Mouse (Mus musculus): ENCODE results near the gene Exoc8. TPM values are rescaled to one million over a fixed set of nuclear protein-coding genes. Genes with fewer than 3 reads are reported as not detected.
A peak's percentile ranks its signal among the peaks of the same experiment; 100 is the strongest.

Exoc8 gene
- polyA plus RNA-seq, 2 experiments from 2014 or later, result 8.2 to 8.3 TPM

DNA sequence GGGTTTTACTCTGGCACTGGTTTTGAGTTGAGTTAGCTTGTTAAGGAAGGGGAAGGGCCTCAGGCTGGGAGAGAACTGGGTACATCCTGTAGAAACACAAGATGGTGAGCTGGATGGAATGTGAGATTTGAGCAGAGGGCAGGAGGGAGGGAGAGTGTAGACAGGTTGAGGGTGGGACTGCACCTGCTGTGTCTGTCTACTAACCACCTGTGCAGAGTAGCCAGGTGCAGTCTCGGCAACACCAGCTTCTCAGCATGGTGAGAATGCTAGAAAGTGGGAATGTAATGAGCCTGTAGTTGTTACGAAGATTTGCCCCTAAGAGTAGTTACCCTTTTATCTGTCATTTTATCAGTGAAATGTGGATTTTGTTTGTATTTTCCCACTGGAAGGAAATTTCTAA, 8.0 kb upstream of the Exoc8 start:
- ATAC-seq, result no peak

DNA sequence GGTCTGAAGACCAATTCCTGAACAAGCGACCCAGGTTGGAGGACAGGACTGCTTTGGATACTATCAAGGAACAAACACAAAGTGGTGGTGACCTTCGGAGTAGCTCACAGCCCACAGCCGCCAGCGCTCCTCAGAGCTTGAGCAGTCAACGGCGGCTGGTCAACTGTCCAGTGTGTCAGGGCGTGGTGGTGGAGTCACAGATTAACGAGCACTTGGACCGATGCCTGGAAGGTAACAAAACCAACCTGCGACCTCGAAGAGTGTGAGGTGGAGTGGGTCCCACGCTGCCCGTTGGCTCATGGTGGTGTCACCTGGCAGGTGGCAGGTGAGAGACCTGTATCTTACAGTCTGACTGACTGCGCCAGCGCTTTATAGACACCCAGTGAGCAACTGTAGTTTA, 5.7 kb upstream of the Exoc8 start:
- no peak for ATAC-seq

DNA sequence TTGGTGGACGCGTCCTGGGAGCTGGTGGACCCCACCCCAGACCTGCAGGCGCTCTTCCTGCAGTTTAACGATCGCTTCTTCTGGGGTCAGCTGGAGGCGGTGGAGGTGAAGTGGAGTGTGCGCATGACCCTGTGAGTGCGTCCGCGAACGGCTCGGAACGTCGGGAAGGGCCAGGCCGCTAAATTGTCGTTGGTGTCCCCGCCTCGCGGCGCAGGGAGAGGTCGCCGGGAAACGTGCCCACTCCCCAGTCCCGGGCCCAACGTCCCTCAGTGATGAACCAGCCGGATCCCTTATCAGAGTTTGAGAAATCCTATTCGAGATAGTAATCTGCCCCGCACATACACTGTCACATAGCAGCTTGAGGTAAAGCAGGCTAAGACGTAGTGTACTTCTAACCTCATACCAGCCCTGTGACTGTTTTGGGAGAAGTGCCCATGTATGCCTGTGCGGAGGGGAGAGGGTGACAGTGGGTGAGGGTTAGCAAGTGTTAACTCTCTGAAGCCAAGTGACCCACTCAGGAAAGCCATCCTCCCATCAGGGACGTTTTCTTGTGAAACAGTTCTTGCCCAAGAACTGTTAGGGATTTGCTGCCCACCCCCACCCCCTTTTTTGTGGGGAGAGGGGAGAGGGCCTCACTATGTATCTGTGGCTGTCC, 873 bp upstream of the Exoc8 start:
- no peak for ATAC-seq

DNA sequence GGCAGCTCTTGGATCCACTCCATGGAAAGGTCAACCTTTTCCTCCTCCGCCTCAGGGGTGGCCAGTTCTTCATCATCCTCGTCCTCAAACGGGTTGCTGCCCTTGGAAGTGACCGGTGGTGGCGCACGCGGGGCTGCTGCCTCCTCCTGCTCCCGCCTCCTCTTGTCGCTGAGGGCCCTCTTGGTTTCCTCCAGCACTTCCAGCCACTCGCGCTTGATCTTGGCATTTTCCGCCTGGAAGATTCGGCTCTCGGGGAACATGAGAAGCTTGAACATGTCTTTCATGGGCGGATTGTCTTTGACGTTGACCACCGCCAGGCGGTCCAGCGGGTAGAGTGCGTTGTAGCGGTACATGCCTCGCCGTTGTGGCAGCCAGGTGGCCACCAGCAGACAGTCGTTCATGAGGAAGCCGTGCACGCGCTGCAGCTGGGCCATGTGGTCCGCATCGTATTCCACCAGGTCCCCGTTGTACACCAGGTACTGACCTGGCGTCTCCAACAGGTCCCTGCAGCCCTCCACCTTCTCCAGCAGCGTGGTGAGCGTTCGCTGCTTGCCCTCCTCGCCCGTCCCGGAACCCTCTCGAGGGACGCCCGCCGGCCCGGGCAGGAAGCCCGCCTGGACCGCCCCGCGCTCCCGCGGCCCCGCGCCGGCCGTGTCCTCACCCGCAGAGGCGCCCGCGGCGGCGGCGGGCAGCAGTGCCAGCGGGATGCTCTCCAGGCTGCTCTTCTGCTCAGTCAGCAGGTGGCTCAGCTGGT, 696 bp downstream of the Exoc8 start:
- ATAC-seq, result peak; percentile 27

DNA sequence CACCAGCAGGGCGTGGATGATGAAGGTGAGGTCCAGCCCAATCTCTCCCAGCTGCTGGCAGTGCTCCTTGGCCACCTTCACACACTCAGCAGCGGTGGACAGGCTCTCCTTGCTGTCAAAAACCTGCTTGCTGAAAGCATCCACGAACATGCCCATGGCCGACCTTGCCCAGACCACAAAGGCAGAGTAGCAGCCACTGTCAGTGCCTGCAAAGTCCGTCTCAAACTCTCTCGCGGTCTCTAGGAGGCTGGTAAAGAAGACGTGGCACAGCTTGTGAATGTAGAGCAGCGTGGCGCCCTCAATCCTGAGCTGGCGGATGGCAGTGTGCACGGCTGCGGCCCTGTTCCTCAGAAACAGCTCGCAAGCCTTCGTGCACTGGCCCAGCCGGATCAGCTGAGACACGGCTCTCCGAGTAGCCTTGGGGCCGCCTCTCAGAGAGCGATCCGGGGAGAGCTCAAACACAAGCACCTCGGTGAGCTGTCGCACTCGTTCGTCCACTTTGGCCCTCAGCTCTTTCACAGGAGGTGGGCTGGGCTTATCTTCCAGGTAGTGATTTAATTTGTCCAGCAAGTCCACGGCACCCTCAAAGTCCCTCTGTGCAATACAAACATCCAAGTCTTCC, 1.4 kb downstream of the Exoc8 start:
- no peak for ATAC-seq

DNA sequence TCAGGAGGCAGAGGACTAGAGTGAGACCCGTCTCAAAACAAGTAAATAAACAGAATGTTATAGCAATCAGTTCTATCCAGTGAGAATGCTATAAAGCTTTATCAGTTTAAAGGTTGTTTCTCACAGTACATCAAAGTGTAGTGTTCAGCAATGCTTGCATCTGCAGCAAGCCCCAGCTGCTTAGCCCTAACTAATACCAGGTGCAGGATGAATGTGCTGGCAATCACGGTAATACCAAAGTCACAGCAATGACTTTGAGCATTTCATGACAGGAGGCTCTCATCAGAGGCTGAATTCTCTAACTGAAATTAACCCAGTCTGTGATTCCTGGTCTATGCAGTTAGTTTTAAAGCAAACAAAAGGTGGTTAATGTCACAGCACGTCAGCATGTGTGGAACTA, 4.9 kb downstream of the Exoc8 start:
- no peak for ATAC-seq

DNA sequence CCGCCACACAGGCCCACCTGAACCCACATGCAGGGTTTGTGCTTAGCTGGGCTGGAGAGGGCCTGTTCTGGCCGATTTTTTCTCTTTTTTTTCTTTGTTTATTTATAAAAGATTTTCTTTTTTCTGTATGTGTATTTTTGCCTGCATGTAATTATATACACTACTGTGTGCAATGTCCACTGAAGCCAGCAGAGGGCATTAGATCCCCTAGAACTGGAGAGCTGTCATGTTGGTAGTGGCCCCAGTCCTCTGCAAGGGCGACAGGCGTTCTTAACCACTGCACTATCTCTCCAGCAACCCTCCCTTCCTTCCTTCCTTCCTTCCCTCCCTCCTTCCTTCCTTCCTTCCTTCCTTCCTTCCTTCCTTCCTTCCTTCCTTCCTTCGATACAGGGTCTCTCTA, 9.1 kb downstream of the Exoc8 start:
- no peak for ATAC-seq

DNA sequence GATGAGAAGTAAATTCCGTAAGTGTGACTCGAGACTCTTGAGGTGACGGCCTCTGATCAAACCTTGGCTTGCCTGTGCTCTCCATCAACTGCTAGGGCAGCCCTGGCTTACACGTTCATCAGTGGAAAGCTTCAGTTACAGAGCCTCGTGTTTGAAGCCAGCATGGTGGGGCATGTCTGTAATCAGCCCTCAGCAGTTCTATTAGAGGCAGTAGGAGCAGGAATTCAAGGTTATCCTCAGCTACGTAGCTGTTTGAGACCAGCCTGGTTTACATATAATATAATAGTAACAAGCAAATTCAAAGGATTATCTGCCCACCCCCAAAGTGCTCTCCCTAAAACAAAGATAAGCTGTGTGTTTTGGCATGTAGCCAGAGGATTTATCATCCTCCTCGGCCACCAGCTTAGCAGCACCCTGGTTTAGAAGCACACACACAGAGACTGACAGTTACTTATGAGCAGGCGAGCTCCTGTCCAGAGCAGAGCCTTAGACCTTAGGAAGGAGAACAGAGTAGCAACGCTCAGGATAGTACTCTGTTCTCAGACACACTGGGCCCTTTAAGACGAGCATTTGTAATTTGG, 18.5 kb downstream of the Exoc8 start:
- ATAC-seq, result no peak

DNA sequence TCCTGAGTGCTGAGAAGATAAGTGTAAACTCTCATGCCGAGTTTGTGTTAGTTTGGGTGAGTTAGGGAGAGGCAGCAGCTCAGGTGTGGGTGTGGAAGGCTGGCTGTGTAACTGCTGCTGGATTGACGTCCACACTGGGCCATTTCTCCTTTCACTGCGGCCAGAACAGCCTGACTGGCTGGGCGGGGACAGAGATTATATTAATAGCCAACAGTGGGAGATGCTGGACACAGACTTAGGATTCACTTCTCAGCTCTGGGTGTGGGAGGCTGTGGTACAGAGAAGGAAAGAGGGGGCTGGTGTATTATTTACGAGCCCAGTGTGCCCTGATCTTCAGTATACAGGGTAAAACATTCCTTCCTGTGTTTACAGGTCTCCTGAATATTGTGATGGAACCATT, 19.4 kb downstream of the Exoc8 start:
- no peak for ATAC-seq

DNA sequence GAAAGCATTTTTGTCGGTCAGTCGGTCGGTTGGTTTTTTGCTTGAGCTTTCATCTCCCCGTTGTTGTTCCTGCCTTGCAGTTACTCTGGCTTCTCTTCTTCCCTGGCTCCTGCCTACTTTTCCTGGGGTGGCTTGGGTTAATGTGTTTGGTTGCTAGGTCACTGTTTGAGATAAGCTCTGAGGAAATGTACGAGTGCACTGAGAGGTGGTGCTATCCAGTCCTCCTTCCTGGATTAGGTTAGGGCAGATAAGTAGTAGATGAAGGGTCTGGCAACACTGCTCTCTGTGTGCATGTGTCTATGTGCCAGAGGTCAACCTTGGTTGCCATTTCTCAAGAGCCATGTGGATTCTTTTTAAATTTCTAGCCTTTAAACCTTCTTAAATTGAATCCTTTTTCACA, 24.8 kb downstream of the Exoc8 start:
- ATAC-seq, result no peak

DNA sequence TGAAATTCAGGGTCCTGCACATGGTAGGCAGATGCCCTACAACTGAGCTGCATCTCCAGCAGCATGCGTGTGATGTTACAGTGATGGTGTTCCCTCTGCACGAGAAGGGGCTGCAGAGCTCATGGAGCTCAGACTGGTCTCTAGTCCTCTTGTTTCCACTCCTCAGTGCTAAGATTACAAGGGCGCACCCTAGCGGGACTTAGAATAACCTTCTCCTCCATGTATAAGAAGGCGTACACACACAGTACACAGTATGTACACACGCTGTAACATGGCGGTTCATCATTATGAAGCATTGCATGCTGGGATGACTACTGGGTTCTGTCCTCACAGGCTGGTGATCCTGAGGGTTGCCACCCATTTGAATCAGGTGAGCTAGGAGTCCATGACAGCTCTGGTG, 25.4 kb downstream of the Exoc8 start:
- ATAC-seq, result no peak

DNA sequence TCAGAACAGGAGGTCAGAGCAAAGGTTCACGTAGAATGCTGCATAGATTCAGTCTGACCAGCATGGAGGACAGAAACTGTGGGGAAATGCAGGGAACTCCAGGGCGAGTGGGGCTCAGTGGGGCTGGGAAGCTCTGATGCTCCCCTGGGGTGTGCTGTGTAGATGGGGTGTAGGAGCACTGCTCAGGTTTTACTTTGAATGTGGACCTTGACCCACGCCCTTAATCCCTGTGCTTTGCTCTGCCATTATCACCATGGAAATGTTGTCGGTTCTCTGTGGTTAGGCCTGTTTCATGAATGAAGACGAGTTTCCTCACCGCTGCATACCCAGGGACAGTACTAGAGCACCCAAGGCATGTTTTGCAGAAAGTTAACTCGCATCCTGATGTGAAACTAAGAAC, 26.0 kb downstream of the Exoc8 start:
- ATAC-seq, result no peak

DNA sequence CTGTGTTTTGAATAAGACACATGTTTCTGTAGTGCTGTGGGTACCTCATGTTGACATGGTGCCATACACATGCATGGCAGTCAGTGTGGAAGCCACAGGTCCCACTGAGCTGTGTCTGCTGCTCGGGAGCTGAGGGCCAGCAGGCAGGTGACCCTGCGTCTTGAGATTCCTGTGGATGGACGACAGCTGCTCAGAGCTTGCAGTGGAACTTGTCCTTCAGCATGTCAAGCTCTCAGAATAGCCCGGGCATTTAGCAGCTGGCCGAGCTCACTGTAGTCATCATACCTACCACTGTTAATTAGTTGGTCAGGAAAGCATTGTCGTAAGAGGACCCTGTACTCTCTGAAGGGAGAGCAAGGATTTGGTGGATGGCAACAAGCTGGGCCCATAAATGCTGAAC, 27.8 kb downstream of the Exoc8 start:
- no peak for ATAC-seq

DNA sequence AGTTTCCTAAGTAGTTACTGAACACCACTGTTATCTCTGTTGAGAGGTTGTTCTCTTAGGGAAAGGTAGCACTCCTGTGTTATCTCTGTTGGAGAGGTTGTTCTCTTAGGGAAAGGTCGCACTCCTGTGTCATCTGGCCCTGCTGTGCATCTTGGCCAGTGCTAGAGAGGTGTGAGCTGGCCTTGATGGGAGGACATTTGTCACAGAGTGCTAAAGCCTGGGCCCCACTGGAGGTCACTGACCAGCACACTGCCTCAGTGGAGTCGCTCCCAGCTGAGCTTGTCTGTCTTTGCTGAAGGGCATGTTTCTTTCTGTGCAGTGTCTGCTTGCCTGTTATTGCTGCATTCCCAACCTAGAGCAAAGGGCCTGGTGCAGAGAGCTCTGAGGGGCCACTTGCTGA, 30.4 kb downstream of the Exoc8 start:
- no peak for ATAC-seq

DNA sequence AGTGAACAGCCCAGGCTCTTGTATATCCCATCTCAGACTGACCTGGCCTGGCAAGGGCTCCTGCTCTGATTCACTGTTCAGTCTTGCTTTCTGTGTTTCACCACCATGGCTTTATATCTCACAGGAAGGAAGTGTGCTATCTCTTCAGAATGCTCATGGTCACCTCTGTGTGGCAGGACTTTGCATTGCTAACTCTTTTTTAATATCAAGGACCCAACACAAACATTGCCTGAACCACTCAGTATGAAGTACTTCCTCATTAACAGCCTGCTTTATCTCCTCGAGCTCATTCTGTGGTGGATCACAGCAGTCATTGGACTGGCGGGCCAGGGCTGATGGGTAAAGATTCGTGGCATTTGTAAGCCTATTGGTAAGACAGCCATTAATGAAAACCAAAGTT, 30.8 kb downstream of the Exoc8 start:
- ATAC-seq, result no peak

DNA sequence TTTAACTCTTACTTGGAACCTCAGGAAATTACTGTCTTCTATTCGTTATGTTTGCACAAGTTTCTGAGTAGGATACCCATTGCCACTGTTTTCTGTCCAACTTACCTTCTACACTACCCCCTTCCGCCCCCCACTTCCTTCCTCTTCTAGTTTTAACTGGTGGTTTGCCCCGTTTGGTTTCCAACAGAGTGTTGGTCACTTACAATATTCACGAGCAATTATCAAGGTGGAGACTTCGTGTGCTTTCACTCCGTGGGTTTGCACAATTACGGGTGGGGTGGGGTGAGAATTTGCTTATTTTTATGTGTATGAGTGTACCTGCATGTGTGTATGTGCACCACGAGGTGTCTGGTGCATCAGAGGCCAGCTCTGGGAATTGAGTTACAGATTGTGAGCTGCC, 33.8 kb downstream of the Exoc8 start:
- peak; percentile 25 for ATAC-seq

DNA sequence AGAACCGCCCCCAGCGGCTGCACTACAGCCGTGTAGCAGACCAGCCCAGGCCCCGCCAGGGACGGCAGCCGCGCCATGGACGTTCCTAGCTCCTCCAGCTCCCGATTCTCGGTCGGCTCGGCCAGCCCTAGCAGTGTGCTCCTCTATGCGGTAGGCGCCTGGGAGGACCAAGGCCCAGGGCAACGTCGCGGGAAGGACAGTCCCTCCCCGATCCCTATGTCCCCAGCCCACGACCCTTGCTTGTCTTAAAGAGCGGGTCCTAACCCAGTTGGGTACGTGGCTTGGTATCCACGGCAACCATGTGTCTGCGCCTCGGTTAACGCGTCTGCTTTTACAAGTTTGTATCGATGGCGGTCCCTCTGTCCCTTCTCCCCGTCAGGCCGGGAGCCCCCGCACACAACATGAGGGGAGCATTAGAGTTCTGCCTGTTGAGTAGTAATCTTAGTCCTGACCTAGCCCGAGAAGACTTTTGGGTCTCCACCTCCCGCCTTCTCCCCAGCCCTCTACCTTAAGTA, 34.3 kb downstream of the Exoc8 start:
- ATAC-seq, result peak; percentile 55

DNA sequence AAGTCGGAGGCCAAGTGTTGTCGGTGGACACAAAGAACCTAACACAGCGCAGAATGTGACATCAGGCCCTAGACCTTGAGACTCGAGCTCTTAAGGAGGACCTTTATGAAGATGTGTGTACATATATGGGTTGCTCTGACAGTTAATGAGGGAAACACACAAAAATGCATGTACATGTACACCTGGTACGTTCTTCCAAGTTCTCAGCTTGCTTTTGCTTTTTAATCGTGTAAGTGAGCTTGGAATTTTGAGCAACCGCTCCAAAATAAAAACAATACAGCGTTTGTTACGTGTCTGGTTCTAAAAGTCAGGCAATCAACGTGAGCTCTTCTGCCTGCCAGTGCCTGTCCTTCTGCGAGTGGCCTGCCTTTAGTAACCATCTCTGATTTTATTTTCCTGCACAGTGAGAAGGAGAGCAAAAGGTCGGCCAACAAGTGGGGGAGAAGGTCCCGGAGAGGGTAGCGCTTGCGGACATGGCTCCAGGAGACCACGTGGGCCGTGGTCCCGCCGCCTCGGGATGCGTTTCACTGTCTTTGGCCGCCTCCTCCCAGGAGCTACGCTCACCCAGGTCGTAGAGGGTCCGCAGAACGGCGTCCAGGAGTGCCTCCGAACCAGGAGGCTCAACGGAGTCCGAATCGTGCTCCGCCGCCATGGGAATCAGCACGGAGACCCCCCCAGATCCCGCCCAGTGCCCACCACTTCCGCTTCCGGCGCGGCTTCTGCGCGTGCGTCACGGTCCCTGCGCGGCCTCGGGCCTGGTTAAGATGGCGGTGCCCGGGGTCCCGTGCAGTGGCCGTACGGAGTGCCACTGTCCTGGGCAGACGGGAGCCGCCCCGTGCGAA, 35.0 kb downstream of the Exoc8 start, which contains the start of the genes Gnpat and 2810004N23Rik:
Gene Gnpat, plus strand, starts transcription at position 713 of the 842 bp plus-strand sequence.
Gene 2810004N23Rik, minus strand, starts transcription at position 800 of the 842 bp plus-strand sequence.
- ATAC-seq, result peak; percentile 88

DNA sequence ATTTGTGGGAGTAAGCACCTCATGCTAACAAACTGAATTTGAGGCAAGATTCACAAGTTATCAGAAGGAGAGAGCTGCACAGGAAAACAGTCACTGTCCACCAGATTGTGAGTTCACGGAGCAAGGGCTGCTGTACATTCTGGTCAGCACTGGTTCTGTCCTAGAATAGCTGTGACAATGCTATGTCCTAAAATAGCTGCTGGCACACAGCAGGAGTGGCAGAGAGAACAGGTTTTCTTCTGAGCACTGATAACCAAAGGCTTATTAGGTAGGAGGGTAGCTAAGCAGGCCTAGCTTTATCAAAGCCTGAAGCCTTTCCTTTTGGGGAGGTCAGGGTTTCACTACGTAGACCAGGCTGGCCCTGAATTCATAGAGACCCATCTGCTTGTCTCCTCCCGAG, 37.3 kb downstream of the Exoc8 start:
- no peak for ATAC-seq

DNA sequence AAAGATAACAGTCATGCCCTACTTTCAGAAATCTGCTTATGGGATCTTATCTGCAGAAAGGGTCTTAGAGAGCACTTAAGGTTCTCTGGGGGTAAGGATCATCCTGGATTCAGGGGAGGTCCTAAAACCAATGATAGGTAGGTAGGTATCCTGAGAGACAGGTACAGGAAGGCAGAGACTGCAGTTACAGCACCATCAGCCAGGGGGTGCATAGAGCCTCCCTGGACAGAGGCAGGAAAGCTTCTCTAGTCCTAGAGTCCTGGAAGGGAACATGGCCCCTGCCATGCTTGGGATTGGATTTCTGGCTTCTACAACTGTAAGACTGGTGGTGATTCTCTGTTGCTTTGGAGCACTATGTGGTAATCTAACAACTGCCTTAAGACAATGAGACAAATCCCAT, 38.0 kb downstream of the Exoc8 start:
- ATAC-seq, result no peak

DNA sequence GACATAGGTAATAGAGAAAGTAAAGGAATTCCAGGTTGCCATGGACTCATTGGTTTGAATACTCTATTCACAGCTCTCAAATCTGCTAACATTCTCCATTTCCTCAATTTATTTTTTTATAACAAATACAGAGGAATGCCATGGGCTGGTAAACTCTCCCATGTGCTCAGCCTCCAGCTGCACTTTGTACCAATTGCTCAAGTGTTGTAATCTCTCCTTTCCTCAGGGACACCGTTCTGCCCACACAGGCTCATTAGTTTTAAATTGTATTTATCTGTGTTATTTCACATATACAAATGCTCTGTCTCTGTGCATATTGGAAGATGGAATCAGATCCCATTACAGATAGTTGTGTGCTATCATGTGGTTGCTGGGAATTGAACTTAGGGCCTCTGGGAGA, 44.0 kb downstream of the Exoc8 start:
- no peak for ATAC-seq

DNA sequence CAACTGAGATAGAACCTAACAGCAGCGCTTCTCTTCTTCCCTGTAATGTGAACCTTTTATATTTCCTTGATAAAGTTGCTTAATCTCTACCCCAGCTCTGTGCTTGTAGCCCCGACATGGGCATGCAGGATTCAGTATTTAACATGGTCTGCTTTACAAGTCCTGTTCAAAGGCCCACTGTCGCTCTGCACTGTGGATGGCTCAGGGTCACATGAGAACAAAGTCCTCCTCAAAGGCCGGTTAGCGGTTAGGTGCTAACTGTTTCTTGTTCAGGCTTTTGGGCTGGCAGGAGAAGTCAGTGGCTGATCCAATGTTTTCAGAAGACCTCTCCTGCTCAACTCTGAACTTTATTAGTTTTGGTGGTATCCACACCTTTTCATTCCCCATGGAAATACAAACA, 51.9 kb downstream of the Exoc8 start:
- ATAC-seq, result no peak

Measured in CD4-positive, CD25-positive, alpha-beta regulatory T cell, adult 4 months (primary cell).